Mouse (Mus musculus): ENCODE measurements around the gene Gm20388. TPM values are rescaled to one million over a fixed set of nuclear protein-coding genes. Genes with fewer than 3 reads are reported as not detected.

Gene Gm20388
- total RNA-seq, 1 experiment: 27.0 TPM

- in situ Hi-C loops (cut with MboI; ENCODE audit: low sequenced_read_pairs in 2 of 2, unreplicated experiment in 2 of 2): no loop called here
- DNase-seq (ENCODE audit: low read depth, low spot score): no peak
- no peak overlapping the region for H3K27ac ChIP-seq (ENCODE audit: insufficient read depth, low read depth, low read length, poor library complexity, severe bottlenecking)
- TF ChIP-seq CHD2 (IDR thresholded peaks at IDR 0.05; ENCODE audit: low read depth, low read length): no peak
- no peak for TF ChIP-seq MAFK (IDR thresholded peaks at IDR 0.05; ENCODE audit: insufficient read depth, low read depth, low read length)
- no peak for TF ChIP-seq HCFC1 (IDR thresholded peaks at IDR 0.05; ENCODE audit: borderline replicate concordance, insufficient read depth, low read length)
- no peak for TF ChIP-seq ZC3H11A (IDR thresholded peaks at IDR 0.05; ENCODE audit: borderline replicate concordance, low read depth, low read length)
- no peak for TF ChIP-seq ZNF384 (IDR thresholded peaks at IDR 0.05; ENCODE audit: low read depth, low read length)
- H3K4me1 ChIP-seq (ENCODE audit: control insufficient read depth in 2 of 2, insufficient read depth in 2 of 2, low read length in 2 of 2, poor library complexity in 1 of 2): peaks cover 2 to 28% of the 10 kb centered on the region in 2 experiments; a peak in 3 of 4 replicates
- H3K9me3 ChIP-seq (ENCODE audit: control insufficient read depth, insufficient read depth, low read depth, low read length): no peaks in the 10 kb centered on the region
- no peaks in the 10 kb centered on the region for H3K36me3 ChIP-seq (ENCODE audit: control insufficient read depth, insufficient read depth, low read length, poor library complexity, severe bottlenecking)
- H3K4me3 ChIP-seq (ENCODE audit: insufficient read depth in 1 of 2, low read depth in 1 of 2, low read length in 2 of 2, poor library complexity in 1 of 2, severe bottlenecking in 1 of 2): no peak overlapping the region
- H3K9ac ChIP-seq (ENCODE audit: insufficient read depth, low read depth, low read length, poor library complexity, severe bottlenecking): no peak overlapping the region
Measured at GRCm38 (mm10) chr8:121580465-121580864, 1669.8 kb downstream of the Gm20388 start.

DNA sequence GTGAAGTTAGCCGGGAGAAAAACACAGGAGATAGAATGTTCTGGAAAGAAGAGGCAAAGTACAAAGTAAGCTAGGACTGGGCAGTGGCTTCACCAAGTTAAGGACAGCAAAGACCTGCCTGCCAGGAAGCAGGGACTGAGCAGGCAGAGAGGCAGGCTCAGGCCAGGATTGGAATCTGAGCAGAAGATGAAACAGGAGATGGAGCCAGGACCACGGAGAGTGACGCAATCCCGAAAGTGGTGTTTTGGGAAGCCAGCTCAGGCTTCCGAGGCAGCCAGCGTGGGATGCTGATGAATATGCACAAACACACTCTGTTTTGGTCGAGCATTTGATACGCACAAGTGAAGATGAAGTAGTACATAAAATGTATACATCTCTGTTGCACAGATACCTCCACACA, 1673.0 kb downstream of the Gm20388 start:
- H3K36me3 ChIP-seq (ENCODE audit: control insufficient read depth, insufficient read depth, low read length, poor library complexity, severe bottlenecking): no peaks in the 10 kb centered on the region
- in situ Hi-C loops (cut with MboI; ENCODE audit: low sequenced_read_pairs in 2 of 2, unreplicated experiment in 2 of 2): no loop called here
- no peak overlapping the region for H3K9ac ChIP-seq (ENCODE audit: insufficient read depth, low read depth, low read length, poor library complexity, severe bottlenecking)
- DNase-seq (ENCODE audit: low read depth, low spot score): no peak
- H3K4me1 ChIP-seq (ENCODE audit: control insufficient read depth in 2 of 2, insufficient read depth in 2 of 2, low read length in 2 of 2, poor library complexity in 1 of 2): peaks cover 2 to 13% of the 10 kb centered on the region in 2 experiments; a peak in 2 of 4 replicates
- no peak overlapping the region; a peak in 1 of 4 replicates for H3K4me3 ChIP-seq (ENCODE audit: insufficient read depth in 1 of 2, low read depth in 1 of 2, low read length in 2 of 2, poor library complexity in 1 of 2, severe bottlenecking in 1 of 2)
- H3K27ac ChIP-seq (ENCODE audit: insufficient read depth, low read depth, low read length, poor library complexity, severe bottlenecking): no peak overlapping the region
- H3K9me3 ChIP-seq (ENCODE audit: control insufficient read depth, insufficient read depth, low read depth, low read length): no peaks in the 10 kb centered on the region
- TF ChIP-seq HCFC1 (IDR thresholded peaks at IDR 0.05; ENCODE audit: borderline replicate concordance, insufficient read depth, low read length): no peak
- no peak for TF ChIP-seq ZNF384 (IDR thresholded peaks at IDR 0.05; ENCODE audit: low read depth, low read length)
- no peak for TF ChIP-seq ZC3H11A (IDR thresholded peaks at IDR 0.05; ENCODE audit: borderline replicate concordance, low read depth, low read length)
- no peak for TF ChIP-seq MAFK (IDR thresholded peaks at IDR 0.05; ENCODE audit: insufficient read depth, low read depth, low read length)
- TF ChIP-seq CHD2 (IDR thresholded peaks at IDR 0.05; ENCODE audit: low read depth, low read length): no peak

DNA sequence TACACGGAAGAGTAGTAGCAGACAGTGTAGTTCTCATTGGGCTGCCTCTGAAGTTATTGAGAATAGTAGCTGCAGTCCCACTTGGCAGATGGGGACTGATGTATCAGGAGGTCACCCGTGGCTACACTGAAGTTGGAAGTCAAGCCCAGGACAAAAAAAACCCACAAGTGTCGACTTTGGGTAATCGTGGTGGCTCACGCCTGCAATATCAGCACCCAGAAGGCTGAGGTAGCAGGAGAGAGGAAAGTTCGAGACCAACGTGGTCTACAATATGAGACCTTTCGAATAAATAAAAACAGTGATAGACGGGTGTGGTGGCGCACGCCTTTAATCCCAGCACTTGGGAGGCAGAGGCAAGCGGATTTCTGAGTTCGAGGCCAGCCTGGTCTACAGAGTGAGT, 1674.1 kb downstream of the Gm20388 start:
- Histone ChIP-seq H3K9me3 (ENCODE audit: control insufficient read depth, insufficient read depth, low read depth, low read length) (no peaks in the 10 kb centered on the region), H3K9ac (ENCODE audit: insufficient read depth, low read depth, low read length, poor library complexity, severe bottlenecking) (peak overlapping the region; percentile 81), H3K4me1 (ENCODE audit: control insufficient read depth in 2 of 2, insufficient read depth in 2 of 2, low read length in 2 of 2, poor library complexity in 1 of 2) (peaks cover 2 to 19% of the 10 kb centered on the region in 2 experiments; a peak in 2 of 4 replicates), H3K36me3 (ENCODE audit: control insufficient read depth, insufficient read depth, low read length, poor library complexity, severe bottlenecking) (no peaks in the 10 kb centered on the region), H3K27ac (ENCODE audit: insufficient read depth, low read depth, low read length, poor library complexity, severe bottlenecking) (no peak overlapping the region), H3K4me3 (ENCODE audit: insufficient read depth in 1 of 2, low read depth in 1 of 2, low read length in 2 of 2, poor library complexity in 1 of 2, severe bottlenecking in 1 of 2) (peak overlapping the region; percentile 71 to 92)
- TF ChIP-seq CHD2 (IDR thresholded peaks at IDR 0.05; ENCODE audit: low read depth, low read length): no peak
- no peak for TF ChIP-seq HCFC1 (IDR thresholded peaks at IDR 0.05; ENCODE audit: borderline replicate concordance, insufficient read depth, low read length)
- TF ChIP-seq MAFK (IDR thresholded peaks at IDR 0.05; ENCODE audit: insufficient read depth, low read depth, low read length): no peak
- TF ChIP-seq ZNF384 (IDR thresholded peaks at IDR 0.05; ENCODE audit: low read depth, low read length): no peak
- TF ChIP-seq ZC3H11A (IDR thresholded peaks at IDR 0.05; ENCODE audit: borderline replicate concordance, low read depth, low read length): no peak
- DNase-seq (ENCODE audit: low read depth, low spot score): no peak
- in situ Hi-C loops (cut with MboI; ENCODE audit: low sequenced_read_pairs in 2 of 2, unreplicated experiment in 2 of 2): no loop called here

- Histone ChIP-seq H3K4me3 (ENCODE audit: insufficient read depth in 1 of 2, low read depth in 1 of 2, low read length in 2 of 2, poor library complexity in 1 of 2, severe bottlenecking in 1 of 2) (peak overlapping the region; percentile 71 to 92), H3K27ac (ENCODE audit: insufficient read depth, low read depth, low read length, poor library complexity, severe bottlenecking) (peak overlapping the region; percentile 67), H3K9ac (ENCODE audit: insufficient read depth, low read depth, low read length, poor library complexity, severe bottlenecking) (peak overlapping the region; percentile 81), H3K36me3 (ENCODE audit: control insufficient read depth, insufficient read depth, low read length, poor library complexity, severe bottlenecking) (no peaks in the 10 kb centered on the region), H3K4me1 (ENCODE audit: control insufficient read depth in 2 of 2, insufficient read depth in 2 of 2, low read length in 2 of 2, poor library complexity in 1 of 2) (peaks cover 2 to 16% of the 10 kb centered on the region in 2 experiments; a peak in 2 of 4 replicates), H3K9me3 (ENCODE audit: control insufficient read depth, insufficient read depth, low read depth, low read length) (no peaks in the 10 kb centered on the region)
- in situ Hi-C loops (cut with MboI; ENCODE audit: low sequenced_read_pairs in 2 of 2, unreplicated experiment in 2 of 2): no loop called here
- TF ChIP-seq HCFC1 (IDR thresholded peaks at IDR 0.05; ENCODE audit: borderline replicate concordance, insufficient read depth, low read length) (peak; percentile 97), CHD2 (IDR thresholded peaks at IDR 0.05; ENCODE audit: low read depth, low read length) (peak; percentile 95), MAFK (IDR thresholded peaks at IDR 0.05; ENCODE audit: insufficient read depth, low read depth, low read length) (no peak)
- DNase-seq (ENCODE audit: low read depth, low spot score): peak; percentile 94
Measured at GRCm38 (mm10) chr8:121585159-121585825, 1674.7 kb downstream of the Gm20388 start.
